Mouse (Mus musculus): Measurements from ENCODE around the gene Psme2b.
"Not testable (repeated sequence)": the region's sequence is repeated elsewhere in the genome, so short reads cannot be mapped to it uniquely, and the experiment has no call there.

The Psme2b gene

DNA sequence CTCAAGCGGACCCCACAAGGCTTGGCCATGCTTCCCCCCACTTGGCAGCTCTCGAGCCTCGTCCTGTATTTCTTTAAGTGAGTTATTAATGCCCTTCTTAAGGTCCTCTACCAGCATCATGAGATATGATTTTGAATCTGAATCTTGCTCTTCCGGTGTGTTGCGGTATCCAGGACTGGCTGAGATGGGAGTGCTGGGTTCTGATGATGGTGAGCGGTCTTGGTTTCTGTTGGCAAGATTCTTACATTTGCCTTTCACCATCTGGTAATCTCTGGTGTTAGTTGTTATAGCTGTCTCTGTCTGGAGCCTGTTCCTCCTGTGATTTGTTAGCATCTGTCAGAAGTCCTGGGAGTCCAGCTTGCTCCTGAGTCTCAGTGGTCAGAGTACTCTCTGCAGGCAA is at the start of gene Psme2b:
Psme2b (minus strand) TSS at position 101 of the 400 bp plus-strand sequence.
- not testable (repeated sequence) for DNase-seq (ENCODE audit: low read depth, low spot score)

DNA sequence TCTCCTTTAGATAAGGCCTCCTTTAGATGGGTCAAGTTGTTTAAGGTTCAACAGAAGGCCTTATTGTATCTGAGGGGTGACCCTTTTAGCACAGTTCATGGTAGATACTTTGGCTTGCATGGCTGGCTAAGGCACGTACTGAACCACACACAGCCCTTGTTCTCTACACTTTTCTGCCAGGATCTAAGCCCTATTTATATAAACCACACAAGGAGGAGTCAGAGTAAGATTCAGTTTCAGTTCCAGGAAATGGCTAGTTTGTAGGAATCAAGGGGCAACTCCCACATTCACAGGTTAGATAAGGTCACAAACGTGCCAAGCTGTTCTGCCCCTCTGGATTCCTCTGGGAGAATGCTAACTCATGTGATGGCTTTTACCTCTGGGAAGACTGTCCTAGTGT is 48.0 kb upstream of the Psme2b start, which contains the start of gene Tgtp1:
Tgtp1 (minus strand) TSS at position 155 of the 400 bp plus-strand sequence.
- DNase-seq (ENCODE audit: low read depth, low spot score), result not testable (repeated sequence)

DNA sequence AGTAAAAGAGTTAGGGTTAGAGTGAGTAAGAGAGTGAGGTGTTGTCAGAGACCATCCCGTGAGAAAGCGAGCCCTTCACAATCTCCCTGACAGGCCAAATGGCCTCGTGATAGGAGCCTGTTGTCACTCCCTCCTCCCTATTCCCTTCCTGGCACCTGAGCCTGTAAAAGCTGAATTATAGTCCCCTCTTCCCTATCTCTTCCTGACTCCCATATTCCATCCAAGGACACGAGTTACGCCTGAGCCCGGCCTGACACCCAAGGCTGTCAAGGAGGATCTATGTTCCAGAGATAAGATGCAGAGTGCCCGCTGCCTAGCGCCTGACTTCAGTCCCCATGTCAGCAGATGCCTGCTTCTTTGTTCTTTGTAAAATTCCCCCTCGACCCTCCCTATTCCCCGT is 47.3 kb upstream of the Psme2b start:
- DNase-seq (ENCODE audit: low read depth, low spot score), result not testable (repeated sequence)

DNA sequence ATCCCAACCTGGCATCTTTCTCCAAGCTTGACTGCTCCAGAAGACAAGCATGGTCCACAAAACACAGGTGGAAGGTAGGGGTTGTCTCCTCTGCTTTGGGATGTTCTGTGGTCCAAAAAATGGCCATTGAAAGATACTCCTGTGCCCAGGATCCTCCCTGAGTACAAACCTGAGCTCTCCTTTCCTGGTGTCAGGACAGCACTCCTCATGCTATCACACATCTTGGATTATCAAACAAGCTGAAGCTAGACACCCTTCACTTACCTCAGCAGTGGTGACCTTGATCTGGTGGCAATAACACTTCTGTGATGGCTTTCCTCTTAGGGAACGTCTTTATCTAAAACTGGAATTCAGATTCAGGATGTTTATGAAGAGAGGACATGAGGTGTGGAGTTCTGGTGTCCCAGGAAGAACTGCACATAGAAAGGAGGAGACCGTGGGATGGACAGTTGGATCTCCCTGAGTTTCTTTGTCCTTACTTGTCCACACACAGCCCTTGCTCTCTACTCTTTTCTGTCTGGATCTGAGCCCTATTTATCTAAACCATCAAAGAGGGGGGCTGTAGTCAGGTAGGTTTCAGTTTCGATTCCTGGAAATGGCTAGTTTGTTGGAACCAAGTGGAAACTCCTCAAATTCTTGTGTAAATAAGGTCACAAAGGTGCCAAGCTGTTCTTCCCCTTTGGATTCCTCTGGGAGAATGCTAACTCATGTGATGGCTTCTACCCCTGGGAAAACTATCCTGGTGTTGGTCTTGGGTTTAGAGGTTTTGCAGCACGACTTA is 45.9 kb upstream of the Psme2b start, which contains the start of gene Gm12185:
Gm12185 (minus strand) TSS at position 487 of the 781 bp plus-strand sequence.
- not testable (repeated sequence) for DNase-seq (ENCODE audit: low read depth, low spot score)

DNA sequence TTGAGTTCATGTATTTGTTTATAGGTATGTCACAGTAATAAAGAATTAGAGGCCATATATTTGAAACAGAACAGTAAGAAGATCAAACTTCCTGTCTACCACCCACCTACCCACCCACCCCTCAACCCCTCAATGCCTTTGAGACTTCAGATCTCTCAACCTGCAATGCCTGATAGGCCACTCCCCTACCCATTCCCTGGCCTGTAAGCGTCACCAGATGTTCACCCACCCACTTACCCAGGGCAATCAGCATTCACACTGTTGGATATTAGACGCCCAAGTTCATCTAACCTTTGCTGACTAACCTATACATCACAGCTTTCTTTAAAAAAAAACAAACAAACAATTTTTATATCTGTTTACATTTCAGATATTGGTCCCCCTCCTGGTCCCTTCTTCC is 44.0 kb upstream of the Psme2b start:
- DNase-seq (ENCODE audit: low read depth, low spot score), result not testable (repeated sequence)

DNA sequence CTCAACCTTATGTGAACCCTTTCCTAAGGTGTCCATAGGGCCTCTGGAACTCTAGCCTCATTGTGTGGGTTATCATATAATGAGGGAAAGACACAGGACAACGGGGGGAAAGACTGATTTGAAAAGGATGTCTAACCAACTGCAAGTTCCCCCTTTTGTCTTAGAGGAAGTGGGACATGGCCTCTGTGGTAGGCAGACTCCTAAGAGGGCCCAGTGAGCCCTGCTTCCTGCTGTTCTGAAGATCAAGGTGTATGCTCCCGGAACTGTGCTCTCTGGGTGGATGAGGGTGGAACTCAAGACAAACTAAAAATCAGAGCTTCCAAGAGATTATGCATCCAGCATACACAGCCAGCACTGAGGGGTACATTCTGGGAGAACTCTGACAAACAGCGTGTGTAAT is 42.2 kb upstream of the Psme2b start:
- DNase-seq (ENCODE audit: low read depth, low spot score), result not testable (repeated sequence)

DNA sequence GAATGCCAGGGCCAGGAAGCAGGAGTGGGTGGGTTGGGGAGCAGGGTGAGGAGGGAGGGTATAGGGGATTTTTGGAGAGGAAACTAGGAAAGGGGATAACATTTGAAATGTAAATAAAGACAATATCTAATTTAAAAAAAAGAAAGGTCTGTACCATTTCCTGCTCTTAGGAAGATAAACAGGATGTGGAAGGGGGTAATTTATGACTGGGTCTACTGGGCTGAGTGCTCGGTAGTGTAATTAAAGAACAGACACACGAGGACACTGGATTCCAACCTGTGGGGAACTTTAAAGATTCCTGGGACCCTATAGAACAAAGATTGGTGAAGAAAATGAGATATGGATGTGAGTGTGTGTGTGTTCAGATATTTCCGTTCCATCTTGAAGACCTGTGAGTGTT is 36.9 kb upstream of the Psme2b start:
- not testable (repeated sequence) for DNase-seq (ENCODE audit: low read depth, low spot score)

DNA sequence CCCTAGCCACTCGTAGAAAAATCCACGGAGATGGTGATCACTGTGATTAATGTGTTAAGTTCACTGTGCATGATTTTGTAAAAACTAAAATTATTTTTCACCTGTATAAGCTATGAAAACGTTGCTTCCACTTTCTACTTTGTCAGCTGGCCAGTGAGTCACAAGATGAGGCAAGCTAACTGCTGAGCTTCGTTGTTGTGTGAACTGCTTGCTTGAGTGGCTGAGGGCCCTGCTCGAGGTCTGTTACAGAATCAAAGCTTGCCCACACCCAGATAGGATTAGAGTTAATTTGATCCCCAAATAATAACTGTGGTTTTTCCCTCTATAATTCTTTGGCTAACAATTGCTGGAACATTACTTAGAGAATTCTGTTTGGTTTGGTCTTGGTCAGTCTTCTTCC is 34.1 kb upstream of the Psme2b start:
- not testable (repeated sequence) for DNase-seq (ENCODE audit: low read depth, low spot score)

DNA sequence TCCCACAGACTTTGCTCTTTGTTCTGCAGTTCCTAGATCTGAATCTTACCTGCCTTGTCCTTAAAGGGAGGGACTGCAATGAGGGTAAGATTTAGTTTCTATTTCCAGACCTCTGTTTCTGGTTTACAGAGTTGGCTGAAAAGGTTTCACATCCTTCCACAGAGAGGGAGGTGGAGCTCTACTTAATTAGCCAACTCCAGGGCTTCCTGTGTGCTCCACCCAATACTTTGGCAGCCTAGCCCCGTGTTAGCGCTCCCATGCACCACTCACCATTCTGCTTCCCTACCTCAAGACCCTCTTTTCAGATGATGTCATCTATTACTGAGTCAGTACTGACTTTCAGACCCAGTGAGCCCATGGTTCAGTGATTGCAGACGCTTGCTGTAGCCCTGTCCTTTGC is 33.3 kb upstream of the Psme2b start, which contains the start of gene 9930111J21Rik1:
9930111J21Rik1 (minus strand) TSS at position 148 of the 400 bp plus-strand sequence.
- DNase-seq (ENCODE audit: low read depth, low spot score), result not testable (repeated sequence)

DNA sequence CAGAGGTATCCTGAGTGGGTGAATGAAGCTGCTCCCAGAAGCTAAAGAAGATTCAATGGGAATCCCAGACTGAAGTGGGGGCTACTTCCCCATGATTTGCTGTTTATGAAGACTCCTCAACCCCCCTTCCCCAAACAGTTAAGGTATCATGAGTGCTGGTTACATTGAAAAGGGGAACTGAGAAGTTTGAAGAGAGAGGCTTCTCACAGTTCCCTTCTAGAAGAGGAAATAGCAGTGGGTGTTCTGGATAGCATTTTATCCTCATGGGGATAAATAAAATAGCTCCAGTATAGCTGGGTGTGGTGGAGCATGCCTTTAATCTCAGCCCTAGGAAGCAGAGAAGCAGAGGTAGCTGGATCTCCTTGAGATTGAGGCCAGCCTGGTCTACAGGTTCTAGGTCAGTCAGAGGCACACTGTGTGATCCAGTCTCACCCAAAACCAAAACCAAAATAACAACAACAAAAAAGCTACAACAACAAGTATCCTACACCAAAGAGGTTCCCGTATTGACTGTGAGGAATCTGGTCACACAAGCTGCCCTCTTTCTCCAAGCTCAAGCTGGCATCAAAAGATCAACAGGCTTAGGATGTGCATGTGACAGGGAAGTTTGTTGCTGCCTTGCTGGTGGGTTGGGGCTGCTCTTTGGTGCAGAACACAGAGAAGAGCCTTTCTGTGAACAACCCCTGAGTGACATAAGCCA is 32.4 kb upstream of the Psme2b start, which contains the start of gene Olfr56:
Olfr56 (plus strand) TSS at position 650 of the 700 bp plus-strand sequence.
- DNase-seq (ENCODE audit: low read depth, low spot score), result not testable (repeated sequence)

DNA sequence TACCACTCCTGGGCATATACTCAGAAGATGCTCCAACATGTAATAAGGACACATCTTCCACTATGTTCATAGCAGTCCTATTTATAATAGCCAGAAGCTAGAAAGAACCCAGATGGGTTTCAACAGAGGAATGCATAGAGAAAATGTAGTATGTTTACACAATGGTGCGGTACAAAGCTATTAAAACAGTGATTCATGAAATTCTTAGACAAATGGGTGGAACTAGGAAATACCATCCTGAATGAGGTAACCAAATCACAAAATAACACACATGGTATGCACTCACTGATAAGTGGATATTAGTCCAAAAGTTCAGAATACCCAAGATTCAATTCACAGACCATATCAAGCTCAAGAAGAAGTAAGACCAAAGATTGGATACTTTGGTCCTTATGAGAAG is 28.7 kb upstream of the Psme2b start:
- not testable (repeated sequence) for DNase-seq (ENCODE audit: low read depth, low spot score)

DNA sequence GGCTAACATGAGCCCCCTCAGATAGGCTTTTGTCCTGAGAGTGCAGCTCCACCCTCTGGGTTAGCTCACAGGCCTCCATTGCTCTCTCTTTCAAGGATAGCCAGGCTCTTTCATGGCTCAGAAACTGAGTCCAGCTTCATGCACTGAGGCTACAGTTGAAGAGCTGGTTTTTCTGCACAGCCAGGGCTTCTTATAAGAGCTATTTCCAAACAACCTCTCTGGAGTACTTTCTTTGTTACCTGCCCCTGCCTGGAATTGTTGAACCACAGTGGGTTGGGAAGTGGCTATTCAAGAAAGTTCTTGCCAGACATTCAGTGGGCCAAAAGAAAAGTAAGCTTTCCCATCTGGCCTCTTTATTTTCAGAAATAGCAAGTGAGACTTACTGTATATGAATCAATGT is 6.7 kb downstream of the Psme2b start:
- not testable (repeated sequence) for DNase-seq (ENCODE audit: low read depth, low spot score)

DNA sequence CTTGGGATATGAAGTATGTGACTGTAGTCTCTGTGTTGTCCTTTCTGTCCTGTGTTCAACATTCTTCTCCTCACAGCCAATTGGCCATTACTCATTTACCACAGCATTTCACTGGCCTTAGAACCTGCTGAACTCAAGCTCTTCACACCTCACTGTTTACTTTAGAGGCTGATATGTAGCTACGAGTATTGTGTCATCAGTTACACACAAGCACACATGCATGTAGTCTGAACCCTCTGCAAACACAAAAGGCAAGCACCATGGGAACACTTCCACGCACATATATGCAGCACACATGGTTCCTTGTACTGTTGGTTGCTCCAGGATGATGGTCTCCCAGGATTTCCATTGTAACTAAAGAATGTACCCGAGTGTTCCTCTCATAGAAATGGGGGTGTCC is 10.7 kb downstream of the Psme2b start:
- not testable (repeated sequence) for DNase-seq (ENCODE audit: low read depth, low spot score)

DNA sequence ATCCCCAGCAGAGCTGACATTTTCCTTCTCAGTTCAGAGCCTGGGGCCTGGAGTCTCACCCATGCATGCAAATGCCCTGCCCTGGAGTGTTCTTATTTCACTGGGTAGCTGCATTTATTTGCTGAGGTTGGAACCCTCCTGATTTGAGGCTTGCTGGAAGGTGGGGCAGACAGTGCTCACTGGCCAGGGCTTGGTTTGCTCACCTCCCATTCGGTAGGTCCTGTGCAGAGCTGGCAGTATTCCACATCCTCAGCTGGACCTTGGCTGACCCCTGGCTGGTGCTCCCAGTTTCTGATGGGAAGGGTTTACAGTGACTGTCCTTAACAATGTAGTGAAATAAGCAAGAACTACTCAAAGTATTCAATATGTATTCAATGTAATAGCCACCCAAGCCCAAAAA is 12.1 kb downstream of the Psme2b start:
- not testable (repeated sequence) for DNase-seq (ENCODE audit: low read depth, low spot score)

DNA sequence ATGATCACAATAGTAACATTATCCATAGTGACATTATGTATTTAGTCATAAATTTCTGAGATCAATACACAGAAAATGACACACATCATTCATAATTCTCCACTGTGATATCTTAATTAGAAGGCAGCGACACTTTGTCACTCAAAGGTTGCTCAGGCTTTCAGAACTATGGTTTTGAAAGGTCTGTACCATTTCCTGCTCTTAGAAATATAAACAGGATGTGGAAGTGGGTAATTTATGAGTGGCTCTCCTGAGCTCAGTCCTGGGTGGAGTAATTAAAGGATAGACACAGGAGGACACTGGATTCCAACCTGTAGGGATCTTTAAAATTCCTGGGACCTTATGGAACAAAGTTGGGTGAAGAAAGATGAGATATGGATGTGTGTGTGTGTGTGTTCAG is 12.6 kb downstream of the Psme2b start:
- DNase-seq (ENCODE audit: low read depth, low spot score), result not testable (repeated sequence)

DNA sequence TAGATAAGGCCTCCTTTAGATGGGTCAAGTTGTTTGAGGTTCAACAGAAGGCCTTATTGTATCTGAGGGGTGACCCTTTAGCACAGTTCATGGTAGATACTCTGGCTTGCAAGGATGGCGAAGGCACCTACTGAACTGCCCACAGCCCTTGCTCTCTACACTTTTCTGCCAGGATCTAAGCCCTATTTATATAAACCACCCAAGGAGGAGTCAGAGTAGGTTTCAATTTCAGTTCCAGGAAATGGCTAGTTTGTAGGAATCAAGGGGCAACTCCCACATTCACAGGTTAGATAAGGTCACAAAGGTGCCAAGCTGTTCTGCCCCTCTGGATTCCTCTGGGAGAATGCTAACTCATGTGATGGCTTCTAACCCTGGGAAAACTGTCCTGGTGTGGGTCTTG is 17.9 kb downstream of the Psme2b start:
- not testable (repeated sequence) for DNase-seq (ENCODE audit: low read depth, low spot score)

DNA sequence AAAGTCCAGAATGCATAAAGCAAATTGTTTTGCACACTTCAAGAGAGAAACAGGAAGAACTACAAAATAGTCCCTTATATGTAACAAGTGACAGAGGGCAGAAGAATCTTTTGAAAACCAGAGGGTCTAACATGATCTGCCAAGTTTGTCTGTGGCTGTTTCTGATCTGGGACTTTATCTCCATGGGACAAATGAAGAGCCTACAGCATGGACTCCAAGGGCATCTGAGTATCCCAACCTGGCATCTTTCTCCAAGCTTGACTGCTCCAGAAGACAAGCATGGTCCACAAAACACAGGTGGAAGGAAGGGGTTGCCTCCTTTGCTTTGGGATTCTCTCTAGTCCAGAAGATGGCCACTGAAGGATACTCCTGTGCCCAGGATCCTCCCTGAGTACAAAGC is 19.6 kb downstream of the Psme2b start:
- not testable (repeated sequence) for DNase-seq (ENCODE audit: low read depth, low spot score)

DNA sequence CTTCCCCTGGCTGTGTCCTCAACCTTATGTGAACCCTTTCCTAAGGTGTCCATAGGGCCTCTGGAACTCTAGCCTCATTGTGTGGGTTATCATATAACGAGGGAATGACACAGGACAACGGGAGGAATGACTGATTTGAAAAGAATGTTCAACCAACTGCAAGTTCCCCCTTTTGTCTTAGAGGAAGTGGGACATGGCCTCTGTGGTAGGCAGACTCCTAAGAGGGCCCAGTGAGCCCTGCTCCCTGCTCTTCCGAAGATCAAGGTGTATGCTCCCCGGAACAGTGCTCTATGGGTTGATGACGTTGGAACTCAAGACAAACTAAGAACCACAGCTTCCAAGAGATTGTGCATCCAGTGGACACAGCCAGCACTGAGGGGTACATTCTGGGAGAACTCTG is 22.2 kb downstream of the Psme2b start:
- DNase-seq (ENCODE audit: low read depth, low spot score), result not testable (repeated sequence)

DNA sequence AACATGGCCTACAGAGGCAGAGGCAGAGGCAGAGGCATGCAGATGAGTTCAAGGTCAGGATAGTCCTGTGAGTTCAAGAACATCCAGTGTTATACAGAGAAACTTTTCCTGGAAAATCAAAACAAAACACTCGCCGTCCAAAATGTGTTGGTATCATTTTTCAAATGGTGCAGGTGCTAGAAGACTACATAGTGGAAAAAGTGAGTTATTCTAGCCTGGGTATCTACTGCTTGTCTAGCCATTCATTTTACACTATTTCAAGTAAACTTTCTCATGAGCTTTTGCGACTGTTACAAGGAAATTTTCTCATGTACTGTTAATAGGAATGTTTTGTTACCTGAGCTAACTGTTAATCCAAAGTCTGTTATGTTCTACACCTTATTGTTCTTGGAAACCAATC is 27.6 kb downstream of the Psme2b start:
- no peak for DNase-seq (ENCODE audit: low read depth, low spot score)

DNA sequence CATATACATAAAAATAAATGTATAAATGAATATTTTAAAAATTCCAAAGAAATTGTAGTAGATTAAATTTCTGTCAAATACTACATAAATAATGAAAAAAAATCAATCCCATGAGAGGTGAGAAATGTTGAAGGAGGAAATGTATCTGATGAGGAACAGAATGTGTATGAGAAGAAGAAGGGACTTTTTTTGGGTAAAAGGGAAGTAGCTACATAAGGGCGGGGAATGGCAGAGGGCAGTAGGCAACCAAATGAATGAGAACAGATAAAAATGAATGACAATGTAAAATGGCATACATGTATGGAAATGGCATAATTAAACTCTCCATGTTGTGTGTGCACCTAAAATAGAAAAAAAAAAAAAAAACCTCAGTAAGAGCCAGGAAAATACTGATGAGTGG is 32.4 kb downstream of the Psme2b start:
- DNase-seq (ENCODE audit: low read depth, low spot score), result no peak

DNA sequence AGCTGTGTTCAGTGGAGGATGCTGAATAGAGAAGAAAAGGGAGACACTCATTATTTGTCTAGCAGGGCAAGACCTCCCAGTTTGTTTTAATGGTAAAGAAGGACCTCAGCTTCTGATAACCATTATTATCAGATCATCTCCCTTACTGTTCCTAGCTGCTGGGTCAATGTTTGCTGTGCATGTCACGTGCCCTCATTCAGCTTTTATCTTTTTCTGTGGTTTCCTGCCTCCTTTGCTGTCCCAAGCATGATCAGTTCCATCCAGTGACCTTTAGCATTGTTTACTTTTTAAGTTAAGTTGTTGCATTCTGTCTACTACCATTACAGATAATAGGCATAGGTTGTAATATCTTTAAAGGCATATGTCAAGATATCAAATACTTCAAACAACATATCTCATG is 37.5 kb downstream of the Psme2b start:
- DNase-seq (ENCODE audit: low read depth, low spot score), result no peak

DNA sequence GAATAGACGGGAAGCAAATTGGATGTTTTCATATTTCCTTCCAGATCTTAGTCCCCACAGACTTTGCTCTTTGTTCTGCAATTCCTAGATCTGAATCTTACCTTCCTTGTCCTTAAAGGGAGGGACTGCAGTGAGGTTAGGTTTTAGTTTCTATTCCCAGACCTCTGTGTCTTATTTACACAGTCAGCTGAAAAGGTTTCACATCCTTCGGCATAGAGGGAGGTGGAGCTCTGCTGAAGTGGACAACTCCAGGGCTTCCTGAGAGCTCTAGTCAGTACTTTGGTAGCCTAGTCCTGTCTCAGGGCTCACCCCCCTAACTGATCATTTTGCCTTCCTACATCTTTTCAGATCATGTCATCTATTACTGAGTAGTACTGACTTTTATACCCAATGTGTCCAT is 44.0 kb downstream of the Psme2b start, which contains the start of gene Gm5431:
Gm5431 (minus strand) TSS at position 194 of the 400 bp plus-strand sequence.
- no peak for DNase-seq (ENCODE audit: low read depth, low spot score)
